Mouse (Mus musculus) limb, embryonic 14.5 days (tissue): ENCODE measurements around the gene Rad51b. TPM values are rescaled to one million over a fixed set of nuclear protein-coding genes. Genes with fewer than 3 reads are reported as not detected.
A peak's percentile ranks its signal among the peaks of the same experiment; 100 is the strongest.

Source experiments
- ATAC-seq: fragments of 200-750 bp; cut with Nextera tagmentation; 2 replicates; pipeline ENCODE4 v1.8.0; 2017; ENCODE audit warnings: low read depth, moderate number of reproducible peaks, moderate TSS enrichment; ENCODE audit not compliant: low FRiP score
- DNase-seq: peaks from one replicate; pipeline ENCODE4 v3.0.0-alpha.2; 2015; ENCODE audit warnings: low spot score
- H3K27ac ChIP-seq: fragments of 300-500 bp; sonication (generic); replicated peaks from 2 replicates; pipeline ENCODE4 v1.5.1; 2014; ENCODE audit warnings: low read depth, mild to moderate bottlenecking, low read length, moderate library complexity, mixed read lengths
- H3K27me3 ChIP-seq: fragments of 300-500 bp; sonication (generic); 2 replicates; pipeline ENCODE4 v1.6.1; 2014; ENCODE audit warnings: low read length, mixed read lengths; ENCODE audit not compliant: control insufficient read depth, insufficient read depth
- H3K36me3 ChIP-seq: fragments of 300-500 bp; sonication (generic); 2 replicates; pipeline ENCODE4 v1.6.1; 2014; ENCODE audit warnings: mild to moderate bottlenecking, low read length, moderate library complexity, mixed read lengths; ENCODE audit not compliant: control insufficient read depth, insufficient read depth
- H3K4me1 ChIP-seq: fragments of 300-500 bp; sonication (generic); 2 replicates; pipeline ENCODE4 v1.6.1; 2014; ENCODE audit warnings: antibody characterized with exemption, low read length, mixed read lengths; ENCODE audit not compliant: control insufficient read depth, insufficient read depth
- H3K4me2 ChIP-seq: fragments of 300-500 bp; sonication (generic); replicated peaks from 2 replicates; pipeline ENCODE4 v1.6.1; 2014; ENCODE audit warnings: low read depth, mild to moderate bottlenecking, low read length, moderate library complexity; ENCODE audit not compliant: severe bottlenecking
- H3K4me3 ChIP-seq: fragments of 300-500 bp; sonication (generic); replicated peaks from 2 replicates; pipeline ENCODE4 v1.5.1; 2014; ENCODE audit warnings: low read length
- H3K9ac ChIP-seq: fragments of 300-500 bp; sonication (generic); 2 replicates; pipeline ENCODE4 v1.6.1; 2014; ENCODE audit warnings: mild to moderate bottlenecking, low read depth, low read length, moderate library complexity; ENCODE audit not compliant: severe bottlenecking
- H3K9me3 ChIP-seq: fragments of 300-500 bp; sonication (generic); 2 replicates; pipeline ENCODE4 v1.6.1; 2016; ENCODE audit warnings: low read length; ENCODE audit not compliant: control insufficient read depth
- POLR2A ChIP-seq: fragments of 200-500 bp; IDR thresholded peaks from 2 replicates; pipeline ENCODE4 v1.8.0; 2012; ENCODE audit warnings: inconsistent platforms, mild to moderate bottlenecking, moderate library complexity, borderline replicate concordance; ENCODE audit not compliant: insufficient read depth, insufficient read length; ENCODE audit errors: extremely low read depth
- WGBS: fragments of 180-500 bp; shearing (Covaris S2); extraction: QIAGEN DNeasy Blood & Tissue Kit; methylation state at CpG from one replicate; pipeline ENCODE4 v1.1.7; 2014; 5-methylcytosine and 5-hydroxymethylcytosine counted together
- polyA plus RNA-seq, 2 experiments: library from polyadenylated mRNA; depleted of rRNA in 1 of 2; stranded (reverse) in 1 of 2; unstranded in 1 of 2; fragments of >200 nt; fragmentation: Nextera tagmentation in 1 of 2; extraction: Ambion mirVana in 1 of 2; gene quantifications; 2 replicates each; pipeline versions ENCODE4 v1.2.1 to v1.2.3; 2012 to 2014

Rad51b gene
- polyA plus RNA-seq, 2 experiments: 3.2 to 5.7 TPM

DNA sequence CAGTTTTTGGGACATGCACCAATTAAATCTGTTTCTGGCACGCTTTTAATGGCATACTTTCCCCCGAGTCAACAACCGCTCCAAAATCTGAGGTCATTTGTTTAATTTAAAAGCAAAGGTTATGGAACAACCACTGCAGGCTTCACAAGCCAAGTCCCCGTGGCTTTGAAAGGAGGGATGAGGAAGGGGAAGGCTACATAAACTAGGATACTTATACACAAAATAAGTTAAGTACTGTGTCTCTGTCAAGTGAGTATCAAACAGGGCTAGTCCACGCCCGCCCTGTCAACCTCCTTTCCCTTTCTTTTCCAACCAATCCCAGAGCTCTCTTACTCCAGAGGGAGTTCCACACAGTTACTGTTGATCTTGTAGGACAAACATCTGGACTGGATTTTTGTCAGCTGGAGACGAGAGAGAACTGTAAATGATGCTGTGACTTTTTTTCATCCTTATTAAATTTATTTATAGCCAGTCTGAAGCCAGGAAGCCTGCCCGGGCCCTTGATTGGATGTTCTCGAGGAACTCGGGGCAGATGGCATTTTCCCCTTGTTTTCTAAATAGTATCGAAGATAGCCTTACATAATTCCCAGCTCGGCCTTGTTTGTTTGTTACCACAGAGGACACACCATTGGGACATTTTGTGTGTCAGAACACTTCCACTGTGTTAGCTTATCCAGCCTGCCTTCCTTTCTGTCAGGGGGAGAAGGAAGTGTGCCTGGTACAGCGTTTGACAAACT lies 378.5 kb downstream of the Rad51b start:
- Histone ChIP-seq H3K9ac (no peak overlapping the region), H3K36me3 (no peaks in the 10 kb centered on the region), H3K9me3 (no peaks in the 10 kb centered on the region), H3K4me2 (peak overlapping the region; percentile 10; the same call in 1 of the 2 replicates), H3K27ac (peak overlapping the region; percentile 77), H3K27me3 (no peaks in the 10 kb centered on the region), H3K4me3 (no peak overlapping the region), H3K4me1 (peaks cover 49% of the 10 kb centered on the region)
- ATAC-seq: peak; percentile 85
- 9% methylated on average over 13 of the region's 13 CpGs for WGBS
- peak; percentile 83 for DNase-seq
- no peak for TF ChIP-seq POLR2A

DNA sequence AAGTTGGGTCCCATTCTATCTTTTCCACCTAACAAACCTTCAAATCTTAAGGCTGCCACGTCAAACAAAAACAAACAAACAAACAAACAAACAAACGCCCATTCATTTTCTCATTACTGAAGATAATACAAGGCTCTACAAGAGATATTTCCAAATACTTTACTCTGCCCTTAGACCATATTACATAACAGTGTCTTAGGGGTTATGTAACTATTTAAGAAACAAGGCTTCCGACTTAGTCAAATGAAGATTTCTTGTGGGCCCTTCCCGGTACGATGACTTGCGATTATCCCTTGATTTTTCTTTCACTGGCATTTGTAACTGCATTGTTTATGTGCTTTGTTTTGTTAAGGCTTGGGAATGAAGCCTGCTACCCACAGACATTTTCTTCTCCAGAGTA lies 379.2 kb downstream of the Rad51b start:
- DNase-seq (no peak), ATAC-seq (no peak)
- WGBS: 72% methylated on average over 6 of the region's 6 CpGs
- no peak for TF ChIP-seq POLR2A
- Histone ChIP-seq H3K4me2 (0 out of 2 replicates have a peak overlapping the region, but pooled peaks have one; percentile 10), H3K27me3 (no peaks in the 10 kb centered on the region), H3K9ac (no peak overlapping the region), H3K4me1 (peaks cover 50% of the 10 kb centered on the region), H3K9me3 (no peaks in the 10 kb centered on the region), H3K36me3 (no peaks in the 10 kb centered on the region), H3K4me3 (no peak overlapping the region), H3K27ac (peak overlapping the region; percentile 77)

DNA sequence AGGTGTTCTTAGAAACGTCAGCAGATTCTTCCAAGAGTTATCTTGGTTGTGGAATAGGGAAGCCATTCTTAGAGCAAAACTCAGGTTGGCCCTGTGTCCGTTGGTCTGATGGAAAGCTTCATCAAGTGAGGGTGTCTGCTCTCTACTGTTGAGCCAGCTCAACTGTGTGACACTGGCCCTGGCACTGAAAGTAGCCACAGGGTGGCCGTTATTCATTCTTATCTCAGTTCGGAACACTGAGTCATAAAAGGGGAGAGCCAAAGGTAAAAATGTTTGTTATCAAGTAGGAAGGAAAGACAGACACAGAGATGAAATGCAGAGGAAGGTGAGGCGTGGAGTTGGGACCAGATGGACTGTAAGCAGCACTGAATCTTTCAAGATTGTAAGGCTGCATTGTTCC lies 379.8 kb downstream of the Rad51b start:
- Histone ChIP-seq H3K27ac (peak overlapping the region; percentile 77), H3K4me1 (peaks cover 50% of the 10 kb centered on the region), H3K9me3 (no peaks in the 10 kb centered on the region), H3K27me3 (no peaks in the 10 kb centered on the region), H3K4me2 (no peak overlapping the region), H3K36me3 (no peaks in the 10 kb centered on the region), H3K9ac (no peak overlapping the region), H3K4me3 (no peak overlapping the region)
- DNase-seq: no peak
- WGBS: 73% methylated on average over 5 of the region's 5 CpGs
- ATAC-seq: no peak
- TF ChIP-seq POLR2A: no peak

DNA sequence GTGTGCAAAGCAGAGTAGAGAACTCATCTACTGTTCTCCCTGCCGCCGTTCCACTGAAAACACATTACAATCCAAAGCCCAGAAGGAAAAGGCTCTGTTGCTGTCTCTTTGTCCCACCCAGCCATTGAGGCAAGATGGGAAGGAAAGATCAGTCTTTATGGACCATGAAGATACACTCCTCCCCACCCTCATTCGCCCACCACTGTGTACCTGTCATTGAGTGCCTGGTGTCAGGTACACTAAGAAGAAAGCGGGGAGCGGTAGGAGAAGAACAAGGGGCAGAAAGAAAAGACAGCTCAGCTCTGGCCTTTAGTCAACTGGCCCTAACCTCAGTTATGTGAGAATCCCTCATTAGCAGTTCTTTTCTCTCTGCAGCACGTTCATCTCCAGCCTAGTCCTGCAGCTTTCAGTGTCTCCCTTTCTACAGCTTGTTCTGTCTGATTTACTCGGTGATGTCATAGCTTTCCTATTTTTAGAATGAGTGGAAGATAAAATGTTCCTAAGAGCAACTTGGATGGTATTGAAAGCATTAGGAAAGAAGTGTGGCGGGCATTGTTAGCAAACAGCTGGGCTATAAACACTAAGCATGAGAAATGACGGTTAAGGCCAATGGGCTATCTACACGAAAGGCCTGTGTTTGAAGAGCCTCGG lies 382.3 kb downstream of the Rad51b start:
- Histone ChIP-seq H3K27me3 (no peaks in the 10 kb centered on the region), H3K4me2 (no peak overlapping the region), H3K9ac (no peak overlapping the region), H3K27ac (peak overlapping the region; percentile 48; the same call in 1 of the 2 replicates), H3K9me3 (no peaks in the 10 kb centered on the region), H3K4me1 (peaks cover 61% of the 10 kb centered on the region), H3K36me3 (no peaks in the 10 kb centered on the region), H3K4me3 (no peak overlapping the region)
- no peak for TF ChIP-seq POLR2A
- DNase-seq: peak; percentile 28
- no peak for ATAC-seq
- WGBS: 69% methylated on average over 11 of the region's 11 CpGs

DNA sequence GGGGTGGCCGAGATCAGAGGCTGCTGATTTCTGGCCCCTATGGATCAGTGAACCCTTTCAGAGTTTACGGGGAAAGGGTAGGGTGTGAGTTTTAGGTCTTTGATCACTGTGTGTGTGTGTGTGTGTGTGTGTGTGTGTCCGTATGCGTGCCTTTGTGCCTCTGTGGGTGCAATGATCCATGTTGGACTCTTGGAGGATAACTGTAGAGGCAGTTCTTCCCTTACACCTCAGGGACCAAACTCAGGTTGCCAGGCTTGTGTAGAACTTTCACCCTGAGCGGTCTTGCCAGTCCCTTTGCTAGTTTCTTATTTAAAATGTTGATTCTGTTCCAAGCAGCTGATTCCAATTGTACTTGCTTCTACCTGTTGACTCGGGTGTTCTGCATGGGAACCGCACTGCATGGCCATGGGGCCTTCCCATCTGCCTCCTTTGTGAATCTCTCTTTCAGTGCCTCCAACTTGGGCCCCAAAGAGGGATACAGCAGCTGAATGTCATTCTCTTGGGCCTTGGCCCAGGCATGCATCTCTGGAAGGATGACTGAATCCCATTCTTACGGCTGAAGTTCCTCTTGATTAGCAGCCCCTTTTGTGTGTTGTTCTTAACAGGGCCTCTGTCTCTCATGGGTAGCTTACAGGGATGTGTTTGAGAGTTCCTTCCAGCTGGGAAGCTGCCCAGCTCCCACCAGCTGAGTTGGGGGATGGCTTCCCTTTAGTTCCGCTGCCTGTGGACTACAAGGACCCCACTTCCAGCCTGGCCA lies 383.0 kb downstream of the Rad51b start:
- no peaks in the 10 kb centered on the region for H3K27me3 ChIP-seq
- no peak for TF ChIP-seq POLR2A
- H3K4me3 ChIP-seq: no peak overlapping the region
- ATAC-seq: no peak
- H3K36me3 ChIP-seq: no peaks in the 10 kb centered on the region
- H3K27ac ChIP-seq: peak overlapping the region; percentile 48
- peaks cover 53% of the 10 kb centered on the region for H3K4me1 ChIP-seq
- DNase-seq: peak; percentile 46
- 61% methylated on average over 9 of the region's 9 CpGs for WGBS
- H3K9me3 ChIP-seq: no peaks in the 10 kb centered on the region
- H3K9ac ChIP-seq: no peak overlapping the region
- H3K4me2 ChIP-seq: no peak overlapping the region
